Mouse (Mus musculus): ENCODE results near the gene Sumo1.
"Not testable (repeated sequence)": the region's sequence is repeated elsewhere in the genome, so short reads cannot be mapped to it uniquely, and the experiment has no call there.

Sumo1 gene

DNA sequence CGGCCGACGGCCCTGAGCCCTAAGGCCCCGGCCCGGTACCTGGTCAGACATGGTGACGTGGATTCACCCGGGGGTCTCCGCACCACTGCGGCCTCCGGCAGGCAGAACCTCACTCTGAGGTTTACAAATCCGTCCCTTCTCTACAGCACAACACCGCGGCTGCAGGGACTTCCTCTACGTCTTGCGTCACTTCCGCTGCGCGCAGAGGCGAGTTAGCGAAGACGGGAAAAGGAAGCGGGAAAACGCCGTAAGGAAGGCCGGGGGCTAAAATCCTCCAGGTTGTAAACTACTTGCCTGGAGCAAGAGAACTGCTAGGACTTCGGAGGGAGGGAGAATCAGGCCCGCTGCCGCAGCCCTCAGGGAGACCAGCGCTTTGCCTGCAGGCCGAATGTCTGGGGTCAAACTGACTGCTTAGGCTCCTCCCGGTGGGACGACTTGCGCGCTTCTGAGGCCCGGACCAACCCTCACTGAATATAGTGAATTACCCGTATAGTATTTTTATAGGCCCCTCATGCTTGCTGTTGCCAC lies at the start of gene Sumo1:
Gene Sumo1 (minus strand): TSS at position 194 of the 528 bp plus-strand sequence.
- DNase-seq (ENCODE audit: low spot score), result peak; percentile 89

DNA sequence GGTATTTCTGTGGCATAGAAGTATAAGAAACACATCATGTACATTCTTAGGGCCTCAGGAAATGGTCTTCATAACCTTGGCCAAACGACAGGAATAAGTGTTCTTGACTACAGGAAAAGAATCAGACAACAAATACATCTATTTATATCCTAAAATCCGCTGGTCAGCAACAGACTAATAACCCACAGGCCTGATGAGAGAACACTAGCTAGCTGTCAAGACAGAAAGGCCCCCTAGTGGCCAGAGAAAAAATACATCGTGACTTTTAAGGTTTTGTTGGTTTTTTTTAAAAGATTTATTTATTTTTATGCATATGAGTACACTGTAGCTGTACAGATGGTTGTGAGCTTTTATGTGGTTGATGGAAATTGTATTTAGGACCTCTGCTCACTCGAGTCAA lies 49.3 kb upstream of the Sumo1 start:
- DNase-seq (ENCODE audit: low spot score), result peak; percentile 45

DNA sequence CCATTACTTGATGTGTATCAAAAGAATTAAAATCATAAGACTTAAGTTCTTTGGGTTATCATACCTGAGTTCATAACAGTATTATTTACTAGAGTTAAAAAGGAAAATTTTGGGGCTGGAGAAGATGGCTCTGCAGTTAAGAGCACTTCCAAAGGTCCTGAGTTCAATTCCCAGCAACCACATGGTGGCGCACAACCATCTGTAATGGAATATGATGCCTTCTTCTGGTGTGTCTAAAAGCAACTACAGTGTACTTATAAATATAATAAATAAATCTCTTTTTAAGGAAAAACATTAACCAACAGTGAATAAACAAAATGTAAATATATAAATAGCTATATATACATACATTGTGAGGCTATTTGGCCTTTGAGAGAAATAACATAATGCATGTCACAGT lies 31.1 kb upstream of the Sumo1 start:
- peak; percentile 16 for DNase-seq (ENCODE audit: low spot score)

DNA sequence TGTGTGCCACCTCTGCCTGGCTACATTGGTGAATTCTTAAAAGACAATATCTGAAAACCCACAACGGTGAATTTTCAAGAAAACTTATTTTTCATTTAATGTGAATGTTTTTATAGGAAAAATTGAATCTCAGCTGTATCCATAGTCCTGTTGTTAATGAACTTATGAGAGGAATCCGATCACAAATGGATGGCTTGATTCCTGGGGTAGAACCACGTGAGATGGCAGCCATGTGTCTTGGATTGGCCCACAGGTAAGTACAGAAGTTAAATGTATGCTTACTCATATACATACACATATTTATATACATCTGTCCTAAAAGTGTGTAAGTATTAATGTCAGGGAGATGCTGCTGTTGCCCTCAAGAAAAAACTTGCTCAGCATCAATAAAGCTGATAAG lies 27.6 kb upstream of the Sumo1 start:
- no peak for DNase-seq (ENCODE audit: low spot score)

DNA sequence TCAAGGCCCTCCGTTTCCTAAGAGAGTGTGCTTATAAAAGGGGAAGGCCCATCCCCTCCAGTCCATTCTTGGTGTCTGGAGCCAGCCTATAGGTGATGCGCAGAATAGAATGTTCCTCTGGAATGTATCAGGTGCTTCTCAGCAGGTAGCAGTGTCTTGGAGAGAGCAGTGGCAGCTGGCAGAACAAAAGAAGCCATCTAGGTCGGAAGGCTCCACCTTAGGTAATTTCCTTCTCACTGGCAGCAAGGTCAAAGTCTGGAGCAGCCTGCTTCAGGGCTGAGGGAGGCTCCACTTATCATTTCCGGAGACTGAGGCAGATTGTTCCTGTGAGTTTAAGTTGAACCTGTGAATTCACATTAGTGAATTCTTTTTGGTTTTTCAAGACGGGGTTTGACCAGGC lies 27.1 kb upstream of the Sumo1 start:
- no peak for DNase-seq (ENCODE audit: low spot score)

DNA sequence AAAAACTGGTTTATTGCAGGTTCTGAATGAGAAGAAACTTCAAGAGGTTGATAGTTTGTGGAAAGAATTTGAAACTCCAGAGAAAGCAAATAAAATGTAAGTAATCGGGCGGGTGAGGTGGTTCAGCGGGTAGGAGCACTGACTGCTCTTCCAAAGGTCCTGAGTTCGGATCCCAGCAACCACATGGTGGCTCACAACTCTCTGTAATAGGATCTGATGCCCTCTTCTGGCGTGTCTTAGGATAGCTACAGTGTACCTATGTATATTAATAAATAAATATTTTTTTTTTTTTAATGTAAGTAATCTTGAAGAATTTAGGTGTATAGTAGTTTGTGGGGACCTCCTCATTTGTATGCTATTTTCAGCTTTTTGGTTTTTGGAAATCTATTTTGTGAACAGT lies 19.8 kb upstream of the Sumo1 start:
- no peak for DNase-seq (ENCODE audit: low spot score)

DNA sequence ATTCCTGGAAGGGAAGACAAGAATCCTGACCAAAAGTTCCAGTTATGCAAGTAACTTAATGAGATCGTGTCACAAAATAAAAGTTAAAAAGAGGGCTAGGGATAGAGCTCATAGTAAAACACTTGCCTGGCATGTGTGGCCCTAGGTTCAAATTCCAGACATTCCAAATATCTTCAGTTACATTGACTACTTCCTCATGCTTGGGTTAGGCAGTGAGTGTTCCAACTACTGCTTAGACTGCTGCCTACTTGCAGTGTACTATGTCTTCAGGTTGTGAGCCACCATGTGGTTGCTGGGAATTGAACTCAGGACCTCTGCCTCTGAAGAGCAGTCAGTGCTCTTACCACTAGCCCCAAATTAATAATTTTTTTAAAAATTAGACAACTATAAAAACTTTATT lies 16.9 kb upstream of the Sumo1 start:
- DNase-seq (ENCODE audit: low spot score), result no peak

DNA sequence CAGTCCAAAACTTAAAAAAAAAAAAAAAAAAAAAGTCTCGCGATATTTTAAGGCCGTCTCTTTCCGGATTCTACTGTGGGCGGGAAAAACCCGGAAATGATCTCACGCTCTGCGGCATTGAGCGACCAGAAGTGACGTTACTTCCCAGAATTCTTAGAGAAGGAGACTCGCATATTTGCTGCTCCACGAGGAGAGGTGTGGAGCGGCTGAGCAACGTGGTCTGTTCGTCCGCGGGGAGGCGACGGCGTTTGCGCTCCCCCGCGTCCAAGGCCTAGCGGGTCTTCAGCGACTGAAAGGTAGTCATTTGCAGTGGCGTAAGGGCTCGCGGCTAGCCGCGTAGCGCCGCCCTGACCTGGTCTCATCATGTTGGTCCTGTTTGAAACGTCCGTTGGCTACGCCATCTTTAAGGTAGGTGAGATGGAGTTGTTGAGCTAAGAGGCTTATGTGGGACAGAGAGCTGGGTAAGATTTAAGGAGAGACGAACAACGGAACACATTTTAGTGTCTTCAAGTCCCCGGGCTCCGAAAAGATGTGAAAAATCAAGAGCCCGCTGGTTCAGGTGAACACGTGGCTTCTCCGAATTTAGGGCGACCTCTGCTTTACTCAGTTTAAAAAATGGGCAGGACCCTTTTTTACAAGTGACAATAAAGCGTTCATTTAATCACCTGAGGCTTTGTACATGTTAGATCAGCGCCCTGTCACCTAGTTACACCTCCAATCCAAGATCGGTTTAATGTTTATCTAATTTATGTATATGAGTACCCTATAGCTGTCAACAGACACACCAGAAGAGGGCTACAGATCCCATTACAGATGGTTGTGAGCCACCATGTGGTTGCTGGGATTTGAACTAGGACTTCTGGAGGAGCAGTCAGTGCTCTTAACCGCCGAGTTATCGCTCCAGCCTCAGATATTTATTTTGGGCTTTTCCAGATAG lies 14.5 kb upstream of the Sumo1 start, which contains the start of gene Nop58:
Gene Nop58 (plus strand): TSS at position 153 of the 937 bp plus-strand sequence.
- DNase-seq (ENCODE audit: low spot score), result peak; percentile 96

DNA sequence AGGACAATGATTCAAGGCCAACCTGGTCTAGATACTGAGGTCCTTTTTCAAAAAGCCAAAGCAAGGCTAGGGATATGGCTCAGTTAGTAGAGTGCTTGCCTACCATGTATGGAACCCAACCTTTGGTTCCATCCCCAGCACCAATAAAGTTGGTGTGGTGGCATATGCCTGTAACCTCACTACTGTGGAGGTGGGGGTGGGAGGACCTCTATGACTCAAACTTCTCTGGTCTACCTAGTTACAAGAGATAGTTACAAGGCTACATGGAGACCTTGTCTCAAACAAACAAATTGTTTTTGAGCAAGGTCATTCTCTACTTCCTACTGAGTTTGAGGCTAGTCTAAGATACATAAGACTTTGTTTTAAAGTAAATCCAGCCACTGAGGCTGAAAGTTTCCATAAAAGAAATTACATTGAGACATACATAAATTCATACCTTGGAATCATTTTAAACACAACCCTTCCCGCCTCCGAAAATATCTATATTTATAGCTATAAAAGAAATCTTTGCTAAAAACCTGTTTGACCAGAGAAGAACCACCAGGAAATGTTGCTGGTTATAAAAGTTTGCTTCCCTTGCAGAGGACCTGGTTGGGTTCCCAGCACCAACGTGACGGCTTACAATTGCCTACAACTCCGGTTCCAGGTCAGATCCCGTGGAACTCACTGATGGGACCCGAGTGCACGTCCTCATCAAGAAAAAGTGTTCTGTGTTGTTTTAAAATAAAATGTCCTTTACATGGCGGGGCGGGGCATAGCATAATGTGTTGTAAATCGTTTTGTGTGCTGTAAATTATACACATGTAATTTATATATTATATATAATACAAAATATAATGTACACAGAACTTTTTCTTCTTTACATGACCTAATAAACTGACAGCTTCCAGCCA lies 13.5 kb upstream of the Sumo1 start:
- no peak for DNase-seq (ENCODE audit: low spot score)

DNA sequence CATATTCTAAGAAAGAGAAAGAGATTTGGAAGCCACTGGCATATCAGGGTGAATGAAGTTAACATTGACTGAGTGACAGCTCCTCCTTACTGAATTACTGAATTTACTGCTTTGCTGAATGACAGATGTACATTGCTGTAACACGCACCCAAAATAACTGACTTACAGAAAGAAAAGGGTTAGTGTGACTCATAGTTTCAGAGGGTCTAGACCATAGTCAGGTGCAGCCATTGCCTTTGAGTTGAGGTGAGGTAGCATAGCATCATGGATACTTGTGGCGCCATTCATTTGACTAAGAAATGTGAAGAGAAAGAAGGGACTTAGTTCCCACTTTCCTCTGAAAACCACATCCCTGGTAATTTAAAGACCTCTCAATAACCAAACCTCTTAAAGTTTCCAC lies 3.0 kb upstream of the Sumo1 start:
- DNase-seq (ENCODE audit: low spot score), result no peak

DNA sequence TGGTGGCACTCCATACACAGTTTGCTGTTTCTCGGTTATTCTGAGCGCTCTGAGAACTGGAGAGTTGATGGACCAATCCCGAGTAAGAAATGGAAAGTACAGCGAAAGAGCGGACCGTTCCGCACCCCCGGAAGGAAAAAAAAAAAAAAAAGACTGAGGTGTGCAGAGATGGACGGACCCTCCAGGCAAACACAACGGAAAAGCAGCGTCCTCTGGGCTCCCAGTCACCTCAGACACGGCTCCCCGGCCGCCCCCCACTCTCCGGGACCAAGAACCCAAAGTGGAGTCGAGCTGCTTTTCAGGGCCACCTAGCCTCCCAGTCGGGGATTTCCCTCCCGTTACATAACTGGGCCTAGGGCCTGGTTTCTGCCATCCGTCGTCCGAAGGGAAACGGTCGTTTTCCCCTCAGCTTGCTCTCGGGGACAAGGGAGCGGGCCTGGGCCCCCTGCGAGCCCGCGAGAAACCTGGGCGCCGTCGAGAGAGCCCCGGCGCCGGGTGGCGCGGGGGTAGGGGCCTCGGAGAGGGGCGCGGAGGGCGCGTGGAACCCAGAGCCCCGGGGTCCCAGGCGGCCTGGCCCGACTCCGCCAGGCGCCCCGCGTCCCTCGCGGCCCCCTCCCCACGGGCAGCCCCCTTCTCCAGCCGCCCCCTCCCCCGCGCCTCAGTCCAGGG lies 538 bp downstream of the Sumo1 start:
- DNase-seq (ENCODE audit: low spot score), result peak; percentile 11

DNA sequence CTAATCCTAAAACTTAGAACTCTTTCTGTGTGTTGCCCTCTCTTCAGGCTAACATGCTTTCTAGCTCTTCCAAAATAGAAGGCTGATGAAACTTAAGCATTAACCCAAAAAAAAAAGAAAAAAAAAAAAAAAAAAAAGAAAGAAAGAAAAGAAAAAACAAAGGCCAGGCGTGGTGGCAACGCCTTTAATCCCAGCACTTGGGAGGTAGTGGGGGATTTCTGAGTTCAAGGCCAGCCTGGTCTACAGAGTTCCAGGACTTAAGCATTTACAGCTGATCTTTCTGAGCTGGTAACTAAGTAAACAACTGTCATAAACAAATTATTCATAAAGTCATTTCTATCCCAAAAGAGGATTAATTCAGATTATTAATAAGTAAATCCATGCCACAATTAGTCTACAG lies 1.8 kb downstream of the Sumo1 start:
- no peak for DNase-seq (ENCODE audit: low spot score)

DNA sequence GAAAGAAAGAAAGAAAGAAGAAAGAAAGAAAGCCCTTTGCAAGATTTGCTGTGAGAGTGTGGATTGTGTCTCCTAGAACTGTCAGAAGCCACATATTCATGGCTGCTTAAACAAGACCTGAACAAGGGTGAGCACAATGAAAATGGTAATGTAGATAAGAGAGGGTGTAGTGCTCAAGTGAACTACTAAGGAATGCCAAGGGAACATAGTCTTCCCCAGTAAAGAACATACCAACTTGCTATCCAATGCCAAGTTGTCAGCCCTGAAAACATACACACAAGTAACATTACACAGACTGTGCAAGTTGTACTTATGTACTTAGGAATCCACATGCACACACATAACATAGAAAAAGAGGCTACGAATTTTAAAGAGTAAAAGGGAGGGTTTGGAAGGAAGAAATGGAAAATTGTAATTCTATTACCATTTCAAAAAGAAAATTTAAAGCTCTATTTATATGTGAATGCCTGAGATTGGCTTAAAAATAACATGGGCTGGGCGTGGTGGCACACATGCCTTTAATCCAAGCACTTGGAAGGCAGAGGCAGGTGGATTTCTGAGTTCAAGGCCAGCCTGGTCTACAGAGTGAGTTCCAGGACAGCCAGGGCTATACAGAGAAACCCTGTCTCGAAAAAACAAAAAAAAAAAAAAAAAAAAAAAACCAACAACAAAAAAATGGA lies 7.0 kb downstream of the Sumo1 start:
- no peak for DNase-seq (ENCODE audit: low spot score)

DNA sequence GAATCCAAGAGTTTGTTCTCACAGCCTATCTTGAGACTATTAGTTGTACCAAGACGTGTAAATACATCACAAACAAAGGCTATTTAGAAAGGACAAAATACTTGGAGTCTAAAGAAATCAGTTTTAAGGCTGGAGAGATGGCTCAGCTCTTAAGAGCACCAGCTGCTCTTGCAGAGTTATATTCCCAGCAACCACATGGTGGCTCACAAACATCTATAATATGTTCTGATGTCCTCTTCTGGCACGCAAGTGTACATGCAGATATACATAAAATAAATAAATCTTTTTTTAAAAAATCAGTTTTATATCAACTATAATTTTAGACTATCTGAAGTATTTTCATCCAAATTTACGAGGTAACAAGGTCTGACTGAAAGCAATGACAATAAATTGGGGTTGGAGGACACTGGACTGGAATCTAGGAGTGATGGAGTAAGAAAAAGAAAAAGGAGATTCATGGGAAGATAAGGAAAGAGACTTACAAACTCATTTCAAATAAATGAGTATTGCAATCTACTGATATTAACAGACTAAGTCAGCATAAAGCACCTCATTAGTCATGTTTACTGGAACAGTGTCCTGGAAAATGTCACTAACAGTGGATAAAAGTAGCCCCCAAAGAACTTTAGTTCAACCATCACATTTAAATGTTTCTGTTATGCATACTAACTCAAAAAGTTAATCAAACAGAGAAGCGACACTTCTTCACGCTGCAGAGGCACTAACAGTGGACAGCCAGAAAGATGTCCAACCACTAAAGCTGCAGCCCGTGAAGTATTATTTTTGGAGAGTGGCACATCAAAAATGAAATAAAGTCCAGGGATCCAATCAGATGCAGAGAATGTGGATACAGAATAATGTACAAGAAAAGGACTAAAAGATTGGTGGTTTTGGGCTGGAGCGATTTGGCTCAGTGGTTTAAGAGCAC lies 14.1 kb downstream of the Sumo1 start:
- no peak for DNase-seq (ENCODE audit: low spot score)

DNA sequence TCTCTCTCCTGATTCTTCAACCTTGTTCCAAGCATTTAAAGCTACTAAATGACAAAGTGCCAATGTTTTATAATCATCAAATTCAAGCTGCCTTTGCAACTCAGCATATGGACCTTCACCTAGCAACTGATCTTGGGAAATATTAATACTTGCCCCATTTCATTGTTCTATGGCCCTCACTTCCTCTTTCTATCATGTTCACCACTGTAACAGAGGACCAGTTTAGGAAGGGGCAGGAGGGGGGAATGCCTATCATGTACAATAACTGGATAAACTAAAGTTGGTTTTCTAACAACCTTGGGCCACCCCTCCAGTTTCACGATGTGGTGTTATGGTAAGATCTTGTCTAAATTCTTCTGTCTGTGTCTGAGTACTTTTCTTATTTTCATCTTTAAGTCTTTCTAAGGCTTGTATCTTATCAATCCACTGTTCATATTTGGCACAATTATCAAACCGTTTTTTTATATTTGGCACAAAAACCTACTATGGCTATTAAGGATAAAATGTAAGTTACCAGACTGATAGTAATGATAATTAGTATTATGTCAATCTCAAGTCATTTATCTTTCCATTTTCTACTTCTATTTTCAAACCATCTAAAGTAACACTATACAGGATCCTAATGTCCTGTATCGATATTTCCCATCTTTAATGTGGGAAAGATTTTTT lies 17.3 kb downstream of the Sumo1 start:
- no peak for DNase-seq (ENCODE audit: low spot score)

DNA sequence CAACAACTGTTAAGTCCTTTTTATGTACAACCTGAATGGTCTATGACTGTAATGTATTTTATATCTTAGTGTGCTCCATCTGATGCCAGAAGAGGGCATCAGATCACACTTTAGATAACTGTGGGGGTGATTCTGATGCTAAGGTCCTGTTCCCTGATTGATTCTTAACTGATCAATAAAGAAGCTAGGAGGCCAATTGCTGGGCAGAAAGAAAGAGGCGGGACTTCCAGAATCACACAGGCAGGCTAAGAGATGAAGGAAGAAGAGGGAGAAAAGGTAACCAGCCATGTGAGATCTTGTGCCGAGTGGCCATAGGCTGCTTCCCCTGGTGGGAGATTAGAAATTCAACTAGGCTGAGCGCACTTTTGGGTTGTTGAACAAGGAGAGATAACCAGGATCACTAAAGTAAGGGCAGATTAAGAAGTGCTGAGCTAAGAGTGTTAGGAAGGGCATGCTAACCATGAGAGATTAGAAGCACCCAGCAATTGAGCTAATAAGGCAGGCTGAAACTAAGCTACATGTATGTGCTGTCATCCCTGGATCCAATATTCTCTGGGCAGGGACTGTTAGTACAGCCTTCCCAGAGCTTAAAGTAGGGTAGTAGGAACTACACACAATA lies 19.3 kb downstream of the Sumo1 start:
- no peak for DNase-seq (ENCODE audit: low spot score)

DNA sequence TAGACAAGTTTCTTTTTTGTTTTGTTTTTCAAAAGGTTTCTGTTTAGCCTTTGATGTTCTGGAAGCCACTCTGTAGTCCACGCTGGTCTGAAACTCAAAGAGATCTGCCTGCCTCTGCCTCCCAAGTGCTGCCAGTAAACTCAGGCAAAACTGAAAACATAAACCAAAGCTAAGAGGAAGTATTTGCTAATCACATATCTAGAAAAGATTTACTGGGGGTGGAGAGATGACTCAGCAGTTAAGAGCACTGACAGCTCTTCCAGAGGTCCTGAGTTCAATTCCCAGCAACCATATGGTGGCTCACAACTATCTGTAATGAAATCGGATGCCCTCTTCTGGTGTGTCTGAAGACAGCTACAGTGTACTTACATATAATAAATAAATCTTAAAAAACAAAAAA lies 24.1 kb downstream of the Sumo1 start:
- not testable (repeated sequence) for DNase-seq (ENCODE audit: low spot score)

DNA sequence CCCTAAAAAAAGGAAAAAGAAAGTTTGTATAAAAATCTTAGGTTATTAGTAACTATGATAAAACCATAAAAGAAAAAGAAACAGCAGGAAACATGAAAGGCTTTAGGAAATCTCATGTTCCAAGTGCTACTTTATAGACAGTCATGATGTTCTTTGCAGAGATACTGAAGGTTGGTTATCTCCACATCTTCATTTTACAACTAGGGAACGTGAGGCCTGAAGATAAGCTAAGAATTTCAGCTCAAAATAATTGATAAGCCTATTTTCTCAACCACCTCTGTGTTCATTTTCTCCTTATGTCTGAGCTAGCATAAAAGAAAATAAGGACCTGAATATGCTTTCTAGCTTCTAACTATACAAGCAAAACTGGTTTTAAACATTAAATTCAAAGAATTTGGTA lies 28.1 kb downstream of the Sumo1 start:
- no peak for DNase-seq (ENCODE audit: low spot score)

DNA sequence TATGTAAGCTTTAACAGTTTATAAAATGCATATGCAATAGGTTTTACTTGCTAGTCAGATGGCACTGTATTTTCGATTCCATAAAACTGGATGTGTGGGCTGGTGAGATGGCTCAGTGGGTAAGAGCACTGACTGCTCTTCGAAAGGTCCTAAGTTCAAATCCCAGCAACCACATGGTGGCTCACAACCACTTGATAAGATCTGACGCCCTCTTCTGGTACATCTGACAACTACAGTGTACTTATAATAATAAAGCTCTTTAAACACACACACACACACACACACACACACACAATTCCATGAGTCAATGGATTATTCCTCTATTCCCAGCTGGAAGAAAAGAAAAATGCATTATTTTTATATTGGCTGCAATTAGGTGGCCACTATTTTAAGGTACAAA lies 32.3 kb downstream of the Sumo1 start:
- DNase-seq (ENCODE audit: low spot score), result no peak
